Mouse (Mus musculus) myocyte (in vitro differentiated cells): ENCODE data around the gene Krtap28-13.

Experiments
- E2F4 ChIP-seq: IDR thresholded peaks from one replicate; pipeline ENCODE4 v1.6.1; 2011; ENCODE audit warnings: mild to moderate bottlenecking, control low read depth, moderate library complexity; ENCODE audit not compliant: insufficient read depth
- POLR2A ChIP-seq: IDR thresholded peaks from one replicate; pipeline ENCODE4 v1.6.1; 2011; ENCODE audit warnings: low read depth, mild to moderate bottlenecking, control low read depth, moderate library complexity; ENCODE audit not compliant: insufficient read length
- TCF3 ChIP-seq: IDR thresholded peaks from one replicate; pipeline ENCODE4 v1.6.1; 2011; ENCODE audit warnings: low read depth, control low read depth; ENCODE audit not compliant: insufficient read length
- USF1 ChIP-seq: IDR thresholded peaks from one replicate; pipeline ENCODE4 v1.6.1; 2011; ENCODE audit warnings: low read depth, mild to moderate bottlenecking, control low read depth, moderate library complexity

GRCm38 (mm10) chr1:83042380-83042779 lies 18.4 kb upstream of the Krtap28-13 start, which contains the start of gene Krtap28-10:
- TF ChIP-seq POLR2A (no peak), USF1 (no peak), E2F4 (no peak), TCF3 (no peak)
